Mouse (Mus musculus) layer of hippocampus, postnatal 14 days (tissue): ENCODE measurements at regions not wholly inside any gene's neighbourhood (a gene's known extent, or its start where the extent isn't known, plus 50 kb on each side); places are given as distances from the start of the nearest gene placed in this dataset.
A peak's percentile ranks its signal among the peaks of the same experiment; 100 is the strongest.

ENCODE experiments used
- DNase-seq, 2 experiments: peaks; one replicate each; pipeline ENCODE4 v3.0.0; 2021 to 2022; ENCODE audit warnings: low spot score in 2 of 2, mixed read lengths in 1 of 2

DNA sequence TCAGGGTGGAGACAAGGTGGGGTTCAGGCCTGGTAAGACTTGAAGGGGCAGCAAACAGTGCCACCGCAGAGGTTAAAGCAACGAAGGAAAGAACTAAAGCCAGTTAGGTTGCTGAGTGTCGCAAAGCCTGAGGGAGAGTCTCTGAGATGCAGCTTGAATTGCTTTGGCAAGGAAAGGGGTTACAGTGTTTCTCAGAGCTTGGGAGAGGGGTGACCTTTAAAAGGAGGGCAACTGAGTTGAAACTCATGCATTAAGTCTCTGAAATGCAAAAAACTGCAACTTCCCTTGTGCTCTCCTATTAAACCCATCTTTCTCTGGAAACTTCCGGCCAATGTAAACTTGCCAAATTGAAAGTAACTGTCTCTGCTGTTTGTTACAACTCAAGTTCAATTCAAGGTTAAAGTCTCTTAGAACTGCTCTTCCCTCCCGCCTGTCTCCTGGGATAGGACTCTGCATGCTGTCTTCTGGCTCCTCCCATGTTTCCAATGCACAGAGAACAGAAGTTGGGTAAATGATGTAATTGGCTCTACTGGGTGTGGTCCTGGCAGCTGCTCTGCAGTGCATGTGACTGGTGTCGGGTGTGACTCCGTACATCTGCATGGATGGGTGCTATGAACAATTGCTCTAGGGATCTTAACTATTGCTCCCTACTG lies 181.4 kb upstream of the Gas1 start:
- no peak for DNase-seq

DNA sequence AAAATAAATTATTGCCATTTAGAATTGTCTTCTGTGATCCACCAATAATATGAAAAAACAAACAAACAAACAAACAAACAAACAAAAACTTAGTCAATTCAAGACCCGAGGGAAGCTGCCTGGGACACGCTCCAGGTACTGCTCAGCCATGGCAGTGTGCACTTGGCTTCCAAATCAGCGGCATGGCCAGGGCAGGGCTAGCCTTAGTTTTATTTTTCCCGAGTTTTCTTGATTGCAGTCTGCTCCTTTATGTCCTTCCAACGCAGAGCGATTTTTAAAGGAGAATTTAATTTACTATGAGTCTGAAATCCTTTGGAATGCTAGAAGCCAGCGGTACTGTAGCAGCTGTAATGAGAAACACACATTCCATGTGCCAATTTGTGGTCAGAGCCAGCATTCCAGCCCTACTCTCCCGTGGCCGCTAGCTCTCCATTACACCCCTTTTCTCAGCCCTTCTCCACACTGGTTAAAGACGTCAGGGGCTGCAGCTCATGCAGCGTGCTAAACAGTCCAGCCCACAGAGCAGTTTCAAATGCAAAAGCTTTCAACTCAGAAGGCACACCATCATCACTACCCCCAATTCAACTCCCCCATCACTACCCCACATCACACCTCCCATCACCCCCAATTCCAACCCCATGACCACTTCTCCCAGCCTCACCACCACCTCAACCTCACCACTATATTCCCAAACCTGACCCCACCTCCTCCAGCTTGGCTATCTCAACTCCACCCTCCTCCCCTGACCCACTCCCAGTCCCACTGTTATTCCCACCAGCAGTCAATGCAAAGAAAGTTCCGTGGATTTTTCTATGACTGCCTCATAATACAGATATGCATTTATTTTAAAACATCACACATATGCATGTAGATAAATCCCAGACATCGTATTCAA lies 187.9 kb upstream of the Gas1 start:
- no peak for DNase-seq

DNA sequence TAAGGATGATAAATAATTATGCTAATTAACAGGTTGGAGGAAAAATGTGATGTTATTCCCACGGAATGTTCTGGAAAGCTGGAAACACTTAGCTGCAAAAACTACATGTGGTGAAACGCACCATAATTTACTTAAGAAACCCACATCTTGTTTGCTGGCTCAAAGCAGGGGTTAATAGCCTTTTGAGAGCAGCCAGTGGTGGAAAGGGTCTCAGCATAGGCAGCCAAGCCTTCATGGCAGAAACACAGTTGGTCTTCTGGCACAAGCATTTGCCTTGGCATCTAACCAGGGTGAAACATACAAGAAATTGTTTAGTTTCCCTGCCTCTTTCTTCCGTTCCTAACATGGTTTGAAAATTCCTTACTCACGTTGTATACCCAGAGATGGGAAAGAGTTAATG lies 192.1 kb upstream of the Gas1 start:
- no peak for DNase-seq

DNA sequence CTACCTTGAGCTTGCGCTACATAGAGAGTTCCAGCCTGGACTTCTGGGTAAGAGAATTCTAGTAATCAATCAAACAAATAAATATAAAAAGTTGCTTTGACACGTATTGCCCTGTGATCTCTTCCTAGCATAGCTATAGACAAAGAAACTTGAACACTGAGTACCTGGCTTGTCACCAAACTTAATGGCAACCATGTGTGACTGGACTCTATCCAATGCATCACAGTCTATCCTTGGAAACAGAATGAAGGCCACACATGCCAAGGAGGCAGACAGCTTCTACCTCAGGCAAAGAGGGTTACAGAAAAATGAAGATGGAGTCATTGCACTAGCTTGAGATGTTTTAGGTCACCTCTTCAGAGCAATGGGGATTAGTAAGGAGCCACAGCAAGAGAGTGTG lies 194.5 kb upstream of the Gas1 start:
- DNase-seq: no peak

- no peak for DNase-seq
These were observed 199.5 kb upstream of the Gas1 start for GRCm38 (mm10) chr13:60376705-60377104.

DNA sequence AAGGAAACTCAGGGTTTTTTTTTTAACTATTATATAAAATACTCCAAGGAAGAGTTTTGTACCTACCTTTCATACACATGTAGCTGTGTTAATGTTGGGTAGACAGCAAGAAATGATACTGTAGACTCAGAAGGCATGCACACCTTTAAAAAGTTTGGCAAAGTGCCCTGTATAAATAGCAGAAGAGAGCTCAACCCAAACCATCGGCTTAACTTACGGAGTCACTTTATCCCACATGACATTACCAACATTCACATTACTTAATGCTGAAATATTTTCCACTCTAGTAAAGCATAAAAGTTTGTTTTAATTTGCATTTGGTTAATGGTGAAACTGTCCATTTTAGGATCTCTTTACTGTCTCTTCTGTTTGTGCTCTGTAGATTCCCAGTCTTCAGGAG lies 205.7 kb upstream of the Gas1 start:
- no peak for DNase-seq

DNA sequence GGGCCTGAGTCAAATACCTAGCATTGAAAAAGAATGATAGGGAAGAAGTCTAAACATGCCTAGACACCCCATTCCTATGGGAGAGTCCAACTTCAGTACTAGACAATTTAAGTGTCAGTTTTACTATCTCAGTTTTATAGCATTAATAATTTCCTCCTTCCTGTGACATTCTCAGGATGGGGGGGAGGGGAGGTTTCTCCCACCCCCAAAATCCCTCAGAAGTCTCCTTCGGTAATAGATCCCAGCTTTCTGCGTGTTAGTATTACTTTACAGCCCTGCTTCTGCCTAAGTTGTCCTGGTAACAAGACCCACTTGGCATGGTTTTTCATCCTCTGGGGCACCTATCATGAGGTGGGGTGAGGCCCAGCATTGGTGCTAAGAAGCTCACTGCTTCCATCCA lies 202.9 kb upstream of the Dapk1 start:
- DNase-seq: no peak

DNA sequence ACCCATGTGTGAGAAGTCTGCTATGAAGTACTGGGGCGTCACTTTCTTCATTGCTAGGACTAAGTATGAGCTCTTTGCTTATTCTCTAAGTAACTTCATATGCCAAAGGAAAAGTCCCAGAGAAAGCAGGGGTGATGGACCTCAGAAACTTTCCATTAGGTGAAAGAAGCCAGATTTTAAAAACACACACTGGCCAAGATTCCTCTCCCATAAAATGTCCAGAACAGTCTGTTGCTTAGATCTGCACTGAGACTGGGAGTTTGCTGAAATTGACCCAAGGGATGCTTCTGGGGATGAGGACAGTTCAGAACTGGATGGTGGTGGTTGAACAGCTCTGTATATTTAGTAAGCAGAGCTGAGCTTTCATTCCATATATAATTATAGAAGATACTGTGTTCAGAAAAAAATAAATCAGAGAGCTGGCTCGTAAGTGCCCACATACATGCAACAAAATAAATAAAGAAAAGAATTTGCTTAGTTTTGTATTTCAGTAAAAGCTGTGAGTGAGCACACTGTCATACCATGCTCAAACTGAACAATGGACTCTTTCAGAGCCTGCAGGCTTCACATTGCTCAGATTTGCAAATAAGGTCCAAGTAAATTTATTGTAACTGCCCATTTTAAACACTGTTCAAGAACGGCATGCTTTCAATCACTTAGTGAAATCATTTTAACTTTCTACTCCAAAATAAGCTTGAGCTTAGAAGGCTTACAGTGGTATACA lies 200.8 kb upstream of the Dapk1 start:
- no peak for DNase-seq

DNA sequence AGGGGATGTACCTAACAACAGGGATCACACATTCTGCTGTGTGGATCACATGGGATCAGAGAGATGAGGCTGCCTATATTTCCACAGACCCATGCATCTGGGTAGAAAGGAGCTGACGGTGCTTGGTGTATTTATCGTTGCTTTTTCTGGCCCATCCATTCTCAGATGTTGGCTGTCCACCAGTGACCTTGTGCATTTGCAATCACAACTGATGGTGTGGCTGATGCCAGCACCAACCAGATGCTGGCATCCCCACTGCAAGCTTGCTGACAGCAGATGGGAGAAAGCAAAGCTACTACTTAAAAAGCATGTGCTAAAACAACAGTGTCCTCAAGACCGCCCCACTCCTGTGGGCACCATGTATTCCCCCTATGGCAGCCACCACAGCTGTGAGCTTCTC lies 198.3 kb upstream of the Dapk1 start:
- no peak for DNase-seq

GRCm38 (mm10) chr13:60407344-60407743 lies 194.4 kb upstream of the Dapk1 start:
- no peak for DNase-seq

DNA sequence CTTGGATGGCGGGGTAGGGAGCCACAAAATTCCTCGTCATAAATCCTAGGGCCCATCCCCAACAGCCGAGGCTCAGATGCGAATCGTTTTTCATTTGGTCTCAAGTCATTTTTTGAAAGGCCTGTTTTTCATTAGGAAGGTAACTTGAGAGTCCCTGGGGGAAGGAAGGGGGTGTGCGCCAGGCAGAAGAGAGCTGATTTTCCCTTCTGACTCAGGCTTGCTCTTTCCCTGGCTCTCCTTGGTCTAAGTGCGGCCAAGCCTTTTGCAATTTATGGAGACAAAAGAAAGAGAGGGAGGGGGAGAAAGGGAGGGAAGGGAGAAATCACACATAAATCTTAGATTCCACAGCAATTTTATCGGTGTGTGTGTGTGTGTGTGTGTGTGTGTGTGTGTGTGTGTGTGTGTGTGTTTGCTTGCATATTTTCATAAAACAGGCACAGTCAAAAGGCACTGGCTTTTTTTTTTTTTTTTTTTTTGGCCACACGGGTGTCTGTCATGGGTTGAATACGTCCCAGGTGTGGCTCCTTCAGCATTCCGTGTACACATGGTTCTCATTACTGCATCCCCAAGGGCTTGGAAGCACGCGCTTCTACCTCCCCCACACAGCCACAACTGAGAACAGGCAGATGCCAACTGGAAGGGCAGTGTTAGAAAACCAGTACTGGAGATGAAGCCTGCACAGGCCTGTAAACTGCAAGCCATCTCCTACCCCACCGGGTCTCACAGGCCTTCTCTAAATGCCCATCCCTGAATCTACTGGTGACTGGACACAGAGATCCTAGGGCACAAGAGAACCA lies 191.8 kb upstream of the Dapk1 start:
- DNase-seq: no peak

DNA sequence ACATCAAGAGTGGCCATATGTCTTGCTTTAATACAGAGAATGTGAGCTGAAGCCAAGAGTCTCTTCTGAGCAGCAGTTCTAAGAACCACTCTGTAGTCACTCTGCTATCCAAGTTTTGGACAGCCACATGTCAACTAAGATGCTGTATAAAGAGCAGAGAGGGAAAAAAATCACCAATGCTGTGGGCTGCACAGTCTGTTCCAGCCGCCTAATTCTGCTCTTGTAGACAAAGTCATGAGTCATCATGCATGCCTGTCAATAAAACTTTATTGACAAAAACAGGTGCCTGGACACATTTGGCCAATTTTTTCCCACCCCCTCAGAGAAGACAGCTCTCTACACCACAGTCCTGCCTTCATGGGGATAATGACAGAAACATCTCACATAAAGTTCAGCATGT lies 185.7 kb upstream of the Dapk1 start:
- peak in 1 of 2 experiments; percentile 16 for DNase-seq

GRCm38 (mm10) chr13:60417015-60417414 lies 184.7 kb upstream of the Dapk1 start:
- DNase-seq: no peak

DNA sequence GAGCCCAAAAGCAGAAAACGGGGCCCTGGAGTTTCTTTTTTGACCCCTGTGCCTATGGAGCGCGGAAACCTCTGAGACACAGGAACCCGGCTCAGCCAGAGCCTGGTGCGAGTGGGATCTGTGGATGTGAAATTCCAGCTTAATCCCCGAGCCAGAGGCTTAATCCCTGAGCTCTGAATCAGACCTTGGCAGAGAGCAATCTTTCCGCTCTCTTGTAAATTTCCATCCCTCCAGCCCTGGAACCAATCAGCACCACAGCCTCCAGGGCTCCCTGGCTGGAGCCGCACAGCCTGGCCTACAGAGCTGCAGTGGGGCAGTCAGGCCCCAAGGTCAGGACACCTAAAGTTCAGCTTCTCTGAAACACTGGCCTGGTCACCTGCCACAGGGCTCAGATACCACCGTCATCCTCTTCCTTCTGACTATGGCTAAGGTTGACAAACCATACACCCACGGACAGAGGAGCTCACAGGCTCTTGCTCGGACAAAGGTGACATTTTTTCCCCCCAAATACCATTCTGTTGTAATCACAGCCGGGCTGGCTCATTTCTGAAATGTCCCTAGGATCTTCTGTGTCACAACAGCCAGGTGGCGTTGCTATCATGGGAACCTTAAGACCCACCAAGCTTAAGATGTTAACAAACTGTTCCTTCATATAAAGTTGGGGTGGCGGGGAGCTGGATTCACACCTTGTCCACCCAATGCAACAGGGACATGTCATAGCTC lies 184.2 kb upstream of the Dapk1 start:
- peak in 1 of 2 experiments; percentile 30 for DNase-seq

DNA sequence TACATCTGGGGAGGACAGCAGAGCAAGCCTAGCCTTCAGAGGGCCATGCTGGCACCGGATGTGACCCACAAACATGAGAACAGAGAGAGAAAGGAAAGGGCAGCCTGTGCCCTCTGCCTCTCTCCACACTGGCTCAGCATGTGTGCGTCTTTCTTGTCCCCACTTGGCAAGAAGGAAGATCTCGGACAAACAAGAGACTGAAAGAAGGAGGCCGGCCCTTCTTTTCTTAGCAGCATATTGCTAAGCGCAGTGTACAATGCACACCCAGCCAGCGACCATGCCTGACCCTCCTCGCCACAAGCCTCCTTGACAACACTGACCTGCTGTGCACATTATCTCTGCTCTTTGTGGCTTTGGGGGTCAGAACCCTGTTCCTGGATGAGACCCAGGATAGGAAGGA lies 181.4 kb upstream of the Dapk1 start:
- DNase-seq: peak in 1 of 2 experiments; percentile 10

DNA sequence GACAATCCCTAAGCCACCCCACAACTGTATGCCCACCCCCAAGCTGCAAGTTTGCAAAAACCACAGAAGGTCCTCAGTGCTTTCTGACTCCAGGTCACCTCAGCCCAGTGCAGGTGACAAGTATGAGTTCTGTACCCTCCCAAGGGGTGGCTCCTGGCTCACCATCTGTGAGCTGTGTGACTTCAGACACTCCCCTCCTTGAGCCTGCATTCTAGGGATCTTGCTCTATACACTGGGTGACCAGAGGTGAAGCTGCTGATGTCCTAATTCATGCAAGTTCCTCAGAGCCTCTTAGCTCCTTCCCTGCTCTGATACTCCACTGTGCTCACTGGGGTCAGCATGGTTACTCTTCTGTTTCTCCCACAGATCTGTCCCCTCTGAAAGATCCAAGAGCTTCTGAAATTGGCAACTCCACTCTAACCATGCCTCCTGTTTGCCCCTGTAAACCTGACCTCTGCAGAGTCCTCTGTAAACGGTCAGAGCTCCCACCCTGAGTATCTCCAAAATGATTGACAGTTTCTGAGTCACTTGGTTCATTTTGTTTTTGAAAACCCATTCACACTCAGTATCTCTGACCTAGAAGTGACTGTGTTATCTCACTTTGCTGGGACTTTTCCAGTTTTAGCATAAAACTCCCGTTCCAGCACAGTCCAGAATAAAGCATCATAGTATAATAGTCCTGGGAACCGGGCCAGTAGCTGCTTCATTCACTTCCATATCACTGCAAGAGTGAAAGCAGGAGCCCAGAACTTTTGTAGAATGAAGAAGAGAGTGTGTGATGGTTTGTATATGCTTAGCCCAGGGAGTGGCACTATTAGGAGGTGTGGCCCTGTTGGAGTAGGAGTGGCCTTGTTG lies 180.7 kb upstream of the Dapk1 start:
- no peak for DNase-seq

- DNase-seq: no peak
These were observed 177.5 kb upstream of the Dapk1 start for GRCm38 (mm10) chr13:60424267-60424666.

- no peak for DNase-seq
These were observed 176.6 kb upstream of the Dapk1 start for GRCm38 (mm10) chr13:60425140-60425539.

DNA sequence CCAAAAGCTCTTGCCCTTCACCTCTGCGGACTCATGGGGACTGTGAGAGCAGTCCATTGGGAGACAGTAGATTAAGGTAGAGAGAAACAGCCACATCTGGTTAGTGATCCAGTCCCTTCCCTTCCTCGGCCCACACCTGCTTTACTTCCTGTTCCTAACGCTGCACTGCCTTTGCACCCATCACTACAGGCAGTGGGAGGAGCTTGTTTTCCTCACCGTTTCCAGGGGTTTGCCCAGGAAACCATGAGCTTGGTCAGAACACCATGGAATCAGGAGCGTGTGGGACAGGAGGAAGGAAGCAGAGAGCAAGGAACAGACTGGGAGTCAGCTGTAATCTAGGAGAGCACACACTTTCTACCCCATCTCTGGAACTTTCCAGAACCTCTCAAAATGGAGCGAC lies 176.2 kb upstream of the Dapk1 start:
- no peak for DNase-seq
